Mouse (Mus musculus) liver, adult 2 months (tissue): ENCODE measurements at regions not wholly inside any gene's neighbourhood (a gene's known extent, or its start where the extent isn't known, plus 50 kb on each side); places are given as distances from the start of the nearest gene placed in this dataset.

Experiments
- CTCF ChIP-seq: fragments of 200-500 bp; IDR thresholded peaks from 2 replicates; pipeline ENCODE4 v1.5.1; 2011; ENCODE audit warnings: low read depth, low read length, control low read depth
- POLR2A ChIP-seq: fragments of 200-500 bp; IDR thresholded peaks from 2 replicates; pipeline ENCODE4 v1.6.1; 2011; ENCODE audit warnings: low read length, control low read depth; ENCODE audit not compliant: insufficient read depth; ENCODE audit errors: extremely low read depth

- TF ChIP-seq POLR2A: no peak
- no peak for TF ChIP-seq CTCF
Measured at GRCm38 (mm10) chr17:10065131-10065530, 254.5 kb downstream of the Qk start.
